Mouse (Mus musculus) bone marrow, adult 2 months (tissue): ENCODE results near the gene Xpo4.

Experiments
- CTCF ChIP-seq: fragments of 200-500 bp; IDR thresholded peaks from 2 replicates; pipeline ENCODE4 v1.5.1; 2011; ENCODE audit warnings: low read length, control low read depth; ENCODE audit not compliant: control insufficient read depth, insufficient read depth
- POLR2A ChIP-seq: fragments of 200-500 bp; IDR thresholded peaks from 2 replicates; pipeline ENCODE4 v1.6.1; 2011; ENCODE audit warnings: low read depth, mild to moderate bottlenecking, control low read depth, low read length, borderline replicate concordance; ENCODE audit not compliant: control insufficient read depth

DNA sequence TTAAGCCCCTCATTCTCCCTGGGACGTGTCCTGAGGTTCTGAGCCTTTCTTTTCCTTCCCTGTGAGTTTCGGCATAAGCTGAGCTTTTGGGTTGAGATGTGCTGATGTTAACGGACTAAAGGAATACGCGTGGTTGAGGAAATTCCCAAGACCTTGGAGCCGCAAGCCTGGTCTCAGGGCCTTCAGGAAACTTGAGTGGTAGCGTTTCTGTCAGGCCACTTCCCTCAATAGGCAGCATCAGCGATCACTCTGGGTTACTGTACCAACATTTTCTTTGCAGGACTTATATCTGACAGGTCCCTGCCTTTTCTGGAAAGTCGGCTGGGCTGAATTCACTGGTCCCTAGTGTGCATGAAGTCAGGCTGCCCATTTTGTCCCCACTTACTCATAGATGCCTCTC is 128.4 kb downstream of the Xpo4 start:
- TF ChIP-seq POLR2A, result no peak
- TF ChIP-seq CTCF, result no peak
